In genomic region chr12:73448388-73448965, GRCm38 (mm10) we compare ENCODE assay signal across 13 mouse cellular contexts.
DNase-seq lines count a peak whose midpoint lies in the region; ATAC-seq lines count a peak whose summit lies in the region.
"Had no signal": no experiment of that assay in that cellular context is flagged by ENCODE, and none has a peak within 500 bp of the region (broad histone marks: within the 10 kb centered on the region; RNA-seq: fewer than 3 reads in every experiment).

No protein-coding gene starts in this region.

- ATAC-seq in hindbrain, embryonic 12.5 days (ENCODE audit: low FRiP score), result no peak
- no peak for ATAC-seq in hindbrain, embryonic 11.5 days (ENCODE audit: low FRiP score)
- ATAC-seq: intestine, embryonic 16.5 days; liver, postnatal 0 days had no signal

- 29% methylated on average over 10 of the region's 10 CpGs for WGBS in hindbrain, embryonic 12.5 days
- 32% methylated on average over 10 of the region's 10 CpGs for WGBS in hindbrain, embryonic 11.5 days

- no peak overlapping the region for H3K4me3 ChIP-seq in hindbrain, embryonic 12.5 days
- no peak overlapping the region for H3K4me3 ChIP-seq in hindbrain, embryonic 11.5 days (ENCODE audit: low read depth, low read length)
- H3K4me3 ChIP-seq: left cerebral cortex, adult 2 months had no signal

- H3K27ac ChIP-seq in hindbrain, embryonic 12.5 days, result no peak overlapping the region
- no peak overlapping the region for H3K27ac ChIP-seq in hindbrain, embryonic 11.5 days (ENCODE audit: low read depth, low read length)
- H3K27ac ChIP-seq: left cerebral cortex, adult 2 months had no signal

- H3K36me3 ChIP-seq in hindbrain, embryonic 12.5 days, result no peaks in the 10 kb centered on the region
- no peaks in the 10 kb centered on the region for H3K36me3 ChIP-seq in hindbrain, embryonic 11.5 days (ENCODE audit: control insufficient read depth, insufficient read depth, low read length)

- no peak overlapping the region for H3K9ac ChIP-seq in hindbrain, embryonic 12.5 days
- no peak overlapping the region for H3K9ac ChIP-seq in hindbrain, embryonic 11.5 days (ENCODE audit: low read depth, low read length)
- H3K9ac ChIP-seq: liver, postnatal 0 days had no signal

- no peak for DNase-seq in hindbrain, embryonic 11.5 days (ENCODE audit: low spot score)
- peak; percentile 55 for DNase-seq in ZHBTc4 (ENCODE audit: low read depth, low spot score)
- DNase-seq in kidney, adult 9 months, result peak; percentile 41
- peak; percentile 49 for DNase-seq in mesoderm, embryonic 11.5 days (ENCODE audit: low read depth, low spot score)
- DNase-seq in layer of hippocampus, postnatal 10 days (ENCODE audit: low spot score in 2 of 2), result no peak
- DNase-seq in adrenal gland, adult 18-20 months (ENCODE audit: low spot score in 2 of 2), result no peak
- no peak for DNase-seq in frontal cortex, postnatal 14 days (ENCODE audit: low spot score in 2 of 2)
- DNase-seq: cerebellum, adult 2 months; midbrain, embryonic 14.5 days had no signal

- H3K27me3 ChIP-seq in hindbrain, embryonic 12.5 days, result no peaks in the 10 kb centered on the region
- H3K27me3 ChIP-seq in hindbrain, embryonic 11.5 days (ENCODE audit: control insufficient read depth, insufficient read depth, low read length), result no peaks in the 10 kb centered on the region

- H3K4me1 ChIP-seq in hindbrain, embryonic 12.5 days, result peaks cover 13% of the 10 kb centered on the region
- H3K4me1 ChIP-seq in hindbrain, embryonic 11.5 days (replicated peaks; ENCODE audit: control insufficient read depth, insufficient read depth, low read length), result 0 out of 2 replicates have a peak, but pooled peaks cover 2% of the 10 kb centered on the region

- H3K4me2 ChIP-seq in hindbrain, embryonic 12.5 days (replicated peaks), result peak overlapping the region; percentile 15; the same call in 1 of the 2 replicates
- H3K4me2 ChIP-seq in hindbrain, embryonic 11.5 days (replicated peaks; ENCODE audit: low read depth, low read length), result no peak overlapping the region

- no peaks in the 10 kb centered on the region for H3K9me3 ChIP-seq in hindbrain, embryonic 12.5 days (replicated peaks)
- H3K9me3 ChIP-seq in hindbrain, embryonic 11.5 days (ENCODE audit: control insufficient read depth, low read length), result no peaks in the 10 kb centered on the region

Comparison
In these comparisons a context has a peak if more than half of its experiments do, and no peak if none do; other contexts are left out.
1. DNase-seq: peak in ZHBTc4 (single experiment), kidney, adult 9 months (single experiment) and mesoderm, embryonic 11.5 days (single experiment); none in hindbrain, embryonic 11.5 days (single experiment), layer of hippocampus, postnatal 10 days (0 of 2), adrenal gland, adult 18-20 months (0 of 2) and frontal cortex, postnatal 14 days (0 of 2).